Mouse (Mus musculus) lung, adult 2 months (tissue): ENCODE measurements around the gene Fmo6.

Experiments used
- CTCF ChIP-seq: fragments of 200-500 bp; IDR thresholded peaks from 2 replicates; pipeline ENCODE4 v1.5.1; 2011; ENCODE audit warnings: mild to moderate bottlenecking, low read length, control low read depth; ENCODE audit not compliant: insufficient read depth
- POLR2A ChIP-seq: fragments of 200-500 bp; IDR thresholded peaks from 2 replicates; pipeline ENCODE4 v1.6.1; 2011; ENCODE audit warnings: low read depth, mild to moderate bottlenecking, control low read depth, low read length, borderline replicate concordance; ENCODE audit errors: extremely low read depth

DNA sequence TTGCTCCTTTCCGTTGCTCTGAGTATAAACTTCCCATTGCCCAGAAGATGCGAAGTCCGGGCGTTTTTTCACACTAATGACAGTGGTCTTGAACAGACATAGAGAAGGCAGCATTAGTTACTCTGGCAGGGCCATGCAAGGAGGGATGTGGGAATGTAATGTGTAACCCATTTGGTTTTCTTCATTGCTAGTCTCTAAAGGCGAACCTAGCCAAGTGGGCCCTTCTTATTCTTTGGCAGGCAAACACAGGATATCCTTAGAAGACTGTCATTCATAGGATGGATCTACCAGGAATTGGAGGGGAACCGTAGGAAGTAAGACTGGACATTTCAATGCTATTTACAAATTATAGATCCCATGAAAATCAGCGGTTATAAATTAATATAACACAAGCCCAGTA is 49.7 kb downstream of the Fmo6 start:
- TF ChIP-seq POLR2A (no peak), CTCF (no peak)
